ENCODE assay signal across 18 mouse cellular contexts in genomic region chr16:98022081-98022480, GRCm38 (mm10).
"Had no signal": no experiment of that assay in that cellular context is flagged by ENCODE, and none has a peak within 500 bp of the region (broad histone marks: within the 10 kb centered on the region; RNA-seq: fewer than 3 reads in every experiment).

No protein-coding gene starts in this region.

- H3K4me3 ChIP-seq: layer of hippocampus, adult 2 months; left cerebral cortex, adult 2 months; liver, embryonic 13.5 days; midbrain, embryonic 12.5 days; midbrain, embryonic 15.5 days; myocyte; neural tube, embryonic 13.5 days; stomach, embryonic 15.5 days had no signal

- H3K9me3 ChIP-seq: stomach, embryonic 15.5 days had no signal

- H3K27me3 ChIP-seq: liver, embryonic 13.5 days; midbrain, embryonic 12.5 days; midbrain, embryonic 15.5 days; neural tube, embryonic 13.5 days; stomach, embryonic 15.5 days had no signal

- ATAC-seq: midbrain, embryonic 15.5 days had no signal

- H3K4me2 ChIP-seq: liver, embryonic 13.5 days; midbrain, embryonic 12.5 days; midbrain, embryonic 15.5 days; neural tube, embryonic 13.5 days; stomach, embryonic 15.5 days had no signal

- H3K9ac ChIP-seq: liver, embryonic 13.5 days; midbrain, embryonic 12.5 days; midbrain, embryonic 15.5 days; neural tube, embryonic 13.5 days; stomach, embryonic 15.5 days had no signal

- H3K36me3 ChIP-seq: midbrain, embryonic 15.5 days; stomach, embryonic 15.5 days had no signal

- H3K27ac ChIP-seq: layer of hippocampus, adult 2 months; left cerebral cortex, adult 2 months; liver, embryonic 13.5 days; midbrain, embryonic 12.5 days; midbrain, embryonic 15.5 days; neural tube, embryonic 13.5 days; stomach, embryonic 15.5 days had no signal

- H3K4me1 ChIP-seq: liver, embryonic 13.5 days; midbrain, embryonic 12.5 days; midbrain, embryonic 15.5 days; neural tube, embryonic 13.5 days; stomach, embryonic 15.5 days had no signal

- DNase-seq: kidney, adult 18-20 months; kidney, adult 9 months; kidney, postnatal 14 days; layer of hippocampus, adult 9-11 months; layer of hippocampus, postnatal 36 days; liver, embryonic 13.5 days; lung, adult 2 months; retina, postnatal 1 day; right cerebral cortex, postnatal 25 days; spleen, adult 18-20 months; thymus, postnatal 36 days had no signal
